Mouse (Mus musculus) neural tube, embryonic 15.5 days (tissue): Measurements from ENCODE around the gene Npl. TPM values are rescaled to one million over a fixed set of nuclear protein-coding genes. Genes with fewer than 3 reads are reported as not detected.
A peak's percentile ranks its signal among the peaks of the same experiment; 100 is the strongest.

ENCODE experiments used
- ATAC-seq: fragments of 200-750 bp; cut with Nextera tagmentation; 2 replicates; pipeline ENCODE4 v1.8.0; 2017; ENCODE audit warnings: mild to moderate bottlenecking, moderate TSS enrichment, moderate library complexity; ENCODE audit not compliant: low FRiP score
- H3K27ac ChIP-seq: fragments of 300-500 bp; sonication (generic); replicated peaks from 2 replicates; pipeline ENCODE4 v1.5.1; 2015; ENCODE audit warnings: mild to moderate bottlenecking, inconsistent platforms
- H3K27me3 ChIP-seq: fragments of 300-500 bp; sonication (generic); replicated peaks from 2 replicates; pipeline ENCODE4 v1.6.1; 2015; ENCODE audit warnings: inconsistent platforms
- H3K36me3 ChIP-seq: fragments of 300-500 bp; sonication (generic); 2 replicates; pipeline ENCODE4 v1.6.1; 2015; ENCODE audit warnings: inconsistent platforms
- H3K4me1 ChIP-seq: fragments of 300-500 bp; sonication (generic); 2 replicates; pipeline ENCODE4 v1.6.1; 2015; ENCODE audit warnings: inconsistent platforms
- H3K4me2 ChIP-seq: fragments of 300-500 bp; sonication (generic); 2 replicates; pipeline ENCODE4 v1.6.1; 2015; ENCODE audit warnings: inconsistent platforms, mild to moderate bottlenecking, moderate library complexity
- H3K4me3 ChIP-seq: fragments of 300-500 bp; sonication (generic); replicated peaks from 2 replicates; pipeline ENCODE4 v1.5.1; 2015; ENCODE audit warnings: mild to moderate bottlenecking, inconsistent platforms
- H3K9ac ChIP-seq: fragments of 300-500 bp; sonication (generic); replicated peaks from 2 replicates; pipeline ENCODE4 v1.6.1; 2015; ENCODE audit warnings: mild to moderate bottlenecking, inconsistent platforms
- H3K9me3 ChIP-seq: fragments of 300-500 bp; sonication (generic); replicated peaks from 2 replicates; pipeline ENCODE4 v1.6.1; 2016; ENCODE audit warnings: inconsistent platforms
- WGBS: fragments of 180-500 bp; shearing (Covaris S2); methylation state at CpG from one replicate; pipeline ENCODE4 v1.1.7; 2015; ENCODE audit warnings: mixed read lengths; 5-methylcytosine and 5-hydroxymethylcytosine counted together
- polyA plus RNA-seq: library from polyadenylated mRNA; unstranded; fragments of >200 nt; fragmentation: Nextera tagmentation; extraction: Ambion mirVana; gene quantifications from 2 replicates; pipeline ENCODE4 v1.2.1, GENCODE M21; 2015

The Npl gene
- 14.4 and 16.9 TPM in 2 replicates for polyA plus RNA-seq

GRCm38 (mm10) chr1:153549536-153550199, at the start of gene Npl:
Npl (minus strand) TSS chr1:153550045.
- H3K4me3 ChIP-seq, result peak within 1 kb of the TSS; percentile 52
- H3K9ac ChIP-seq, result peak within 1 kb of the TSS; percentile 53
- ATAC-seq, result peak; percentile 93
- 5% methylated on average over 29 of the region's 29 CpGs for WGBS
- peaks cover 8% of the 10 kb centered on the region; the same call in 1 of the 2 replicates for H3K4me1 ChIP-seq
- no peaks in the 10 kb centered on the region for H3K36me3 ChIP-seq
- no peaks in the 10 kb centered on the region for H3K27me3 ChIP-seq
- no peaks in the 10 kb centered on the region for H3K9me3 ChIP-seq
- no peak within 1 kb of the TSS for H3K27ac ChIP-seq
- peak within 1 kb of the TSS; percentile 69 for H3K4me2 ChIP-seq

GRCm38 (mm10) chr1:153599302-153600045, 49.6 kb upstream of the Npl start:
- WGBS, result 38% methylated on average over 9 of the region's 9 CpGs
- Histone ChIP-seq H3K4me2 (0 out of 2 replicates have a peak overlapping the region, but pooled peaks have one; percentile 2), H3K4me3 (no peak overlapping the region), H3K4me1 (peaks cover 13% of the 10 kb centered on the region), H3K27ac (peak overlapping the region; percentile 18; the same call in 1 of the 2 replicates), H3K9ac (no peak overlapping the region), H3K36me3 (no peaks in the 10 kb centered on the region), H3K27me3 (no peaks in the 10 kb centered on the region), H3K9me3 (no peaks in the 10 kb centered on the region)
- ATAC-seq, result peak; percentile 51; the same call in 1 of the 2 replicates

GRCm38 (mm10) chr1:153598773-153599172, 48.9 kb upstream of the Npl start:
- Histone ChIP-seq H3K9me3 (no peaks in the 10 kb centered on the region), H3K4me1 (peaks cover 13% of the 10 kb centered on the region), H3K9ac (no peak overlapping the region), H3K27me3 (no peaks in the 10 kb centered on the region), H3K27ac (no peak overlapping the region), H3K4me2 (no peak overlapping the region), H3K4me3 (no peak overlapping the region), H3K36me3 (no peaks in the 10 kb centered on the region)
- 13% methylated on average over 2 of the region's 2 CpGs for WGBS
- peak; percentile 65; the same call in 1 of the 2 replicates for ATAC-seq

GRCm38 (mm10) chr1:153593678-153594077, 43.8 kb upstream of the Npl start:
- H3K27ac ChIP-seq, result no peak overlapping the region; the same call in 1 of the 2 replicates
- no peaks in the 10 kb centered on the region for H3K36me3 ChIP-seq
- ATAC-seq, result no peak
- H3K9me3 ChIP-seq, result no peaks in the 10 kb centered on the region
- WGBS, result 49% methylated on average over 2 of the region's 2 CpGs
- peaks cover 3% of the 10 kb centered on the region; the same call in 1 of the 2 replicates for H3K4me1 ChIP-seq
- no peaks in the 10 kb centered on the region for H3K27me3 ChIP-seq
- no peak overlapping the region for H3K9ac ChIP-seq
- no peak overlapping the region for H3K4me3 ChIP-seq
- H3K4me2 ChIP-seq, result no peak overlapping the region

GRCm38 (mm10) chr1:153590176-153590734, 40.4 kb upstream of the Npl start:
- Histone ChIP-seq H3K9ac (no peak overlapping the region), H3K27ac (no peak overlapping the region), H3K4me1 (no peaks in the 10 kb centered on the region), H3K4me2 (no peak overlapping the region), H3K36me3 (no peaks in the 10 kb centered on the region), H3K9me3 (no peaks in the 10 kb centered on the region), H3K4me3 (no peak overlapping the region), H3K27me3 (no peaks in the 10 kb centered on the region)
- WGBS, result 64% methylated on average over 2 of the region's 2 CpGs
- ATAC-seq, result no peak

GRCm38 (mm10) chr1:153587956-153588355, 38.1 kb upstream of the Npl start:
- ATAC-seq, result no peak
- H3K9me3 ChIP-seq, result no peaks in the 10 kb centered on the region
- WGBS, result 77% methylated on average over 5 of the region's 5 CpGs
- no peak overlapping the region for H3K27ac ChIP-seq
- no peaks in the 10 kb centered on the region for H3K36me3 ChIP-seq
- H3K4me1 ChIP-seq, result no peaks in the 10 kb centered on the region
- H3K4me3 ChIP-seq, result no peak overlapping the region
- no peak overlapping the region for H3K9ac ChIP-seq
- H3K4me2 ChIP-seq, result no peak overlapping the region
- H3K27me3 ChIP-seq, result no peaks in the 10 kb centered on the region

- no peak for ATAC-seq
- no peak overlapping the region for H3K4me2 ChIP-seq
- 81% methylated on average over 10 of the region's 10 CpGs for WGBS
Observed at GRCm38 (mm10) chr1:153586826-153587225, 37.0 kb upstream of the Npl start.

GRCm38 (mm10) chr1:153585752-153586151, 35.9 kb upstream of the Npl start:
- no peaks in the 10 kb centered on the region for H3K27me3 ChIP-seq
- WGBS, result 53% methylated on average over 2 of the region's 2 CpGs
- H3K4me3 ChIP-seq, result no peak overlapping the region
- no peaks in the 10 kb centered on the region for H3K4me1 ChIP-seq
- no peak overlapping the region for H3K27ac ChIP-seq
- ATAC-seq, result no peak
- no peaks in the 10 kb centered on the region for H3K9me3 ChIP-seq
- H3K36me3 ChIP-seq, result no peaks in the 10 kb centered on the region
- H3K9ac ChIP-seq, result no peak overlapping the region
- H3K4me2 ChIP-seq, result no peak overlapping the region

More at GRCm38 (mm10) chr1:153586826-153587225, 37.0 kb upstream of the Npl start:
- Histone ChIP-seq H3K4me3 (no peak overlapping the region), H3K9ac (no peak overlapping the region), H3K27ac (no peak overlapping the region), H3K9me3 (no peaks in the 10 kb centered on the region), H3K4me1 (no peaks in the 10 kb centered on the region), H3K36me3 (no peaks in the 10 kb centered on the region), H3K27me3 (no peaks in the 10 kb centered on the region)

- Histone ChIP-seq H3K9ac (no peak overlapping the region), H3K27ac (no peak overlapping the region), H3K4me2 (no peak overlapping the region), H3K4me1 (no peaks in the 10 kb centered on the region), H3K27me3 (no peaks in the 10 kb centered on the region), H3K36me3 (no peaks in the 10 kb centered on the region), H3K4me3 (no peak overlapping the region), H3K9me3 (no peaks in the 10 kb centered on the region)
- ATAC-seq, result no peak
- 89% methylated on average over 4 of the region's 4 CpGs for WGBS
Observed at GRCm38 (mm10) chr1:153583189-153583588, 33.3 kb upstream of the Npl start.

GRCm38 (mm10) chr1:153574730-153575129, 24.9 kb upstream of the Npl start:
- WGBS, result 32% methylated on average over 3 of the region's 3 CpGs

GRCm38 (mm10) chr1:153572271-153573043, 22.6 kb upstream of the Npl start:
- H3K9ac ChIP-seq, result no peak overlapping the region
- H3K4me2 ChIP-seq, result no peak overlapping the region
- H3K27ac ChIP-seq, result no peak overlapping the region
- H3K4me1 ChIP-seq, result no peaks in the 10 kb centered on the region; the same call in 1 of the 2 replicates
- H3K36me3 ChIP-seq, result no peaks in the 10 kb centered on the region
- WGBS, result 75% methylated on average over 4 of the region's 4 CpGs
- H3K4me3 ChIP-seq, result no peak overlapping the region
- ATAC-seq, result no peak
- H3K27me3 ChIP-seq, result no peaks in the 10 kb centered on the region
- H3K9me3 ChIP-seq, result no peaks in the 10 kb centered on the region

More at GRCm38 (mm10) chr1:153574730-153575129, 24.9 kb upstream of the Npl start:
- no peaks in the 10 kb centered on the region for H3K27me3 ChIP-seq
- H3K36me3 ChIP-seq, result no peaks in the 10 kb centered on the region
- H3K4me1 ChIP-seq, result no peaks in the 10 kb centered on the region; the same call in 1 of the 2 replicates
- H3K4me2 ChIP-seq, result no peak overlapping the region
- 0 out of 2 replicates have a peak, but pooled peaks have one; percentile 70 for ATAC-seq
- H3K4me3 ChIP-seq, result no peak overlapping the region
- H3K9me3 ChIP-seq, result no peaks in the 10 kb centered on the region
- 0 out of 2 replicates have a peak overlapping the region, but pooled peaks have one; percentile 10 for H3K27ac ChIP-seq
- no peak overlapping the region for H3K9ac ChIP-seq
